Mouse (Mus musculus): ENCODE measurements around the gene 3300002I08Rik.
"Not testable (repeated sequence)": the region's sequence is repeated elsewhere in the genome, so short reads cannot be mapped to it uniquely, and the experiment has no call there.

The 3300002I08Rik gene

GRCm38 (mm10) chr2:150362113-150362877, at the start of gene 3300002I08Rik:
TSS of gene 3300002I08Rik (minus strand) at chr2:150362765.
- DNase-seq = peak; percentile 86 to 91

- DNase-seq = not testable (repeated sequence)
Measured at GRCm38 (mm10) chr2:150412146-150412545, 49.6 kb upstream of the 3300002I08Rik start.

- no peak for DNase-seq
Measured at GRCm38 (mm10) chr2:150390198-150390597, 27.6 kb upstream of the 3300002I08Rik start.

GRCm38 (mm10) chr2:150385553-150386106, 23.1 kb upstream of the 3300002I08Rik start:
- not testable (repeated sequence) for DNase-seq

GRCm38 (mm10) chr2:150362878-150363229, 289 bp upstream of the 3300002I08Rik start:
- DNase-seq = no peak

GRCm38 (mm10) chr2:150357136-150357535, 5.4 kb downstream of the 3300002I08Rik start:
- not testable (repeated sequence) for DNase-seq

- DNase-seq = no peak
Measured at GRCm38 (mm10) chr2:150323402-150323801, 39.2 kb downstream of the 3300002I08Rik start, which contains the start of gene Gm10130. TSS of gene Gm10130 (plus strand) at chr2:150323702.

GRCm38 (mm10) chr2:150318973-150319372, 43.6 kb downstream of the 3300002I08Rik start:
- no peak for DNase-seq

- DNase-seq = no peak
Measured at GRCm38 (mm10) chr2:150316140-150316539, 46.4 kb downstream of the 3300002I08Rik start.

- peak; percentile 87 to 90 for DNase-seq
Measured at GRCm38 (mm10) chr2:150310952-150311884, 51.3 kb downstream of the 3300002I08Rik start.

GRCm38 (mm10) chr2:150307183-150307773, 55.3 kb downstream of the 3300002I08Rik start:
- no peak for DNase-seq

GRCm38 (mm10) chr2:150299096-150299495, 63.5 kb downstream of the 3300002I08Rik start:
- no peak for DNase-seq

GRCm38 (mm10) chr2:150293669-150294068, 68.9 kb downstream of the 3300002I08Rik start:
- DNase-seq = no peak

Data from cerebellum, postnatal 36 days (tissue).